Mouse (Mus musculus) midbrain, embryonic 13.5 days (tissue): ENCODE measurements around the gene Kcnma1. TPM values are rescaled to one million over a fixed set of nuclear protein-coding genes. Genes with fewer than 3 reads are reported as not detected.
A peak's percentile ranks its signal among the peaks of the same experiment; 100 is the strongest.

ENCODE experiments used
- ATAC-seq: fragments of 200-750 bp; cut with Nextera tagmentation; 2 replicates; pipeline ENCODE4 v1.8.0; 2017; ENCODE audit warnings: mild to moderate bottlenecking, moderate TSS enrichment, moderate library complexity
- H3K27ac ChIP-seq: fragments of 300-500 bp; sonication (generic); 2 replicates; pipeline ENCODE4 v1.5.1; 2015; ENCODE audit warnings: inconsistent platforms, mild to moderate bottlenecking, moderate library complexity
- H3K27me3 ChIP-seq: fragments of 300-500 bp; sonication (generic); 2 replicates; pipeline ENCODE4 v1.6.1; 2015; ENCODE audit warnings: mild to moderate bottlenecking, inconsistent platforms
- H3K36me3 ChIP-seq: fragments of 300-500 bp; sonication (generic); 2 replicates; pipeline ENCODE4 v1.6.1; 2015; ENCODE audit warnings: mild to moderate bottlenecking, inconsistent platforms
- H3K4me1 ChIP-seq: fragments of 300-500 bp; sonication (generic); replicated peaks from 2 replicates; pipeline ENCODE4 v1.6.1; 2015; ENCODE audit warnings: inconsistent platforms
- H3K4me2 ChIP-seq: fragments of 300-500 bp; sonication (generic); replicated peaks from 2 replicates; pipeline ENCODE4 v1.6.1; 2015; ENCODE audit warnings: moderate library complexity, mild to moderate bottlenecking, inconsistent platforms
- H3K4me3 ChIP-seq: fragments of 300-500 bp; sonication (generic); replicated peaks from 2 replicates; pipeline ENCODE4 v1.5.1; 2015; ENCODE audit warnings: mild to moderate bottlenecking, inconsistent platforms
- H3K9ac ChIP-seq: fragments of 300-500 bp; sonication (generic); replicated peaks from 2 replicates; pipeline ENCODE4 v1.6.1; 2015; ENCODE audit warnings: mild to moderate bottlenecking, inconsistent platforms
- H3K9me3 ChIP-seq: fragments of 300-500 bp; sonication (generic); 2 replicates; pipeline ENCODE4 v1.6.1; 2016; ENCODE audit warnings: mild to moderate bottlenecking, inconsistent platforms
- WGBS: fragments of 180-500 bp; shearing (Covaris S2); methylation state at CpG from one replicate; pipeline ENCODE4 v1.1.7; 2015; 5-methylcytosine and 5-hydroxymethylcytosine counted together
- polyA plus RNA-seq: library from polyadenylated mRNA; unstranded; fragments of >200 nt; fragmentation: Nextera tagmentation; extraction: Ambion mirVana; gene quantifications from 2 replicates; pipeline ENCODE4 v1.2.1, GENCODE M21; 2015

Gene Kcnma1
- polyA plus RNA-seq, 1 experiment from 2014 or later: 8.1 TPM

- H3K27ac ChIP-seq: peak overlapping the region; percentile 90
- H3K9ac ChIP-seq: peak overlapping the region; percentile 86
- H3K9me3 ChIP-seq: no peaks in the 10 kb centered on the region
- H3K4me1 ChIP-seq: peaks cover 23% of the 10 kb centered on the region
- WGBS: 0% methylated on average over 30 of the region's 82 CpGs
- H3K27me3 ChIP-seq: peaks cover 56% of the 10 kb centered on the region
- peak overlapping the region; percentile 80 for H3K4me2 ChIP-seq
- H3K4me3 ChIP-seq: peak overlapping the region; percentile 81
- H3K36me3 ChIP-seq: no peaks in the 10 kb centered on the region
- ATAC-seq: peak; percentile 84
Observed at GRCm38 (mm10) chr14:24004471-24005271, 9.6 kb downstream of the Kcnma1 start.

DNA sequence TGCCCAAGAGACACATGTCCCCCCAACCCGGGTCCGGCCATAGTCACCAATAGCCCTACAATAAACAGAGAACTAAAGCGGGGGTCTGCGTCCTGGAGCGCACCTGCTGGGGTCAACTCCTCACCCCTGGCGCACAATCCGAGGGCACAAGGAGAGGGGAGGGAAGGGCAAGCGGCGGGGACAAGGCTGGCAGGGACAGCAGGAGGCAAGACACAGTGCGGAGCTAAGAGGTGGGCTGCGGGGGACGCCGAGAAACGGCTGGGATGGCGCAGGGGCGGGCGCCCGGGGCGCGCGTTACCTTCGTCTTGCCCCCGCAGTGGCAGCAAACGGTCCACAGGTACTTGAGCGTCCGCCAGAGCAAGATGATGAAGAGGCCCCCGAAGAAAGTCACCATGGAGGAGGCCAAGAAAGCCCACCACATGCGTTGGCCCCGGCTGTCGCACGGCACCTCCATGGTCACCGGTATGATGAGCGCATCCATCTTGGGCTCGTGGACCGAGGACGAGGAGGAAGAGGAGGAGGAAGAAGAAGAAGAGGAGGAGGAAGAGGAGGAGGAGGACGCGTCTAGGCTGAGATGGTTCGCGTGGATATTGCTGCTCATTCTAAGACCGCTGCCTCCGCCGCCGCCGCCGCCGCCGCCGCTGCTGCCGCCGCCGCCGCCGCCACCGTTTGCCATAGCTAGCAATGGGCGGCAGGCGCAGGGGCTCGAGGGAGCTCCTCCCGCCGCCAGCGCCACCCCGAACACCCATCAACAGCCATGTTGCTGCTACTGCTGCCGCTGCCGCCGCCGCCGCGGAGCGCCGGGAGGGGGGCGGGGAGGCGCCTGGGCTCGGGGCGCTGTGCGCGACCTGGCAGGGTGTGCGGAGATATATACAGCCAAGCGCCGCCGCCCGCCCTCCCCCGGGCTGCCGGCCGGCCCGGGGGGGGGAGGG is 10.6 kb downstream of the Kcnma1 start:
- ATAC-seq: peak; percentile 80
- H3K27me3 ChIP-seq: peaks cover 56% of the 10 kb centered on the region

DNA sequence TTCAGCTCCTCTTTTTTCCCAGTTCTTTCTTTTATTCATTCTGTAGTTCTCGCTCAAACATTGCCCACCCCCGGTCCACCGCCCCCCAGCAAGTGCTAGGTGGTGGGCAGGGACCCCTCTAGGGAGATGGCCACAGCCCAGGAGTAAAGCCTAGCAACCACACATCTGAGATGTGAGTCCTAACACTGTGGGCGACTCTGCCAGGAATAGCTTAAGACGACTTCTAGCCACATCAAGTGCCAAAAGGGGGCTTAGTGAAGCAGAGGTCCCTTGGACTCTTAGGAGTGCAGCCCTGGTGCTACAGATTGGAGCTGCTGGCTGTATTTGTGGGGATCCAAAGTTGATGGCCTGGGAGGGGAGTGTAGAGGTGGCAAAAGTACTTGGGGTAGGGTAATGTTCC is 11.6 kb downstream of the Kcnma1 start:
- Histone ChIP-seq H3K4me3 (peak overlapping the region; percentile 81), H3K27me3 (peaks cover 54% of the 10 kb centered on the region), H3K27ac (no peak overlapping the region), H3K36me3 (no peaks in the 10 kb centered on the region), H3K4me1 (peaks cover 23% of the 10 kb centered on the region), H3K4me2 (peak overlapping the region; percentile 80), H3K9me3 (no peaks in the 10 kb centered on the region), H3K9ac (0 out of 2 replicates have a peak overlapping the region, but pooled peaks have one; percentile 86)
- 50% methylated on average over 5 of the region's 5 CpGs for WGBS
- no peak for ATAC-seq

More for the DNA sequence above, 10.6 kb downstream of the Kcnma1 start:
- peak overlapping the region; percentile 81 for H3K4me3 ChIP-seq
- peak overlapping the region; percentile 90 for H3K27ac ChIP-seq
- under 1% methylated on average over 58 of the region's 85 CpGs for WGBS
- H3K4me1 ChIP-seq: peaks cover 23% of the 10 kb centered on the region
- no peaks in the 10 kb centered on the region for H3K9me3 ChIP-seq
- no peaks in the 10 kb centered on the region for H3K36me3 ChIP-seq
- peak overlapping the region; percentile 86 for H3K9ac ChIP-seq
- H3K4me2 ChIP-seq: peak overlapping the region; percentile 80

DNA sequence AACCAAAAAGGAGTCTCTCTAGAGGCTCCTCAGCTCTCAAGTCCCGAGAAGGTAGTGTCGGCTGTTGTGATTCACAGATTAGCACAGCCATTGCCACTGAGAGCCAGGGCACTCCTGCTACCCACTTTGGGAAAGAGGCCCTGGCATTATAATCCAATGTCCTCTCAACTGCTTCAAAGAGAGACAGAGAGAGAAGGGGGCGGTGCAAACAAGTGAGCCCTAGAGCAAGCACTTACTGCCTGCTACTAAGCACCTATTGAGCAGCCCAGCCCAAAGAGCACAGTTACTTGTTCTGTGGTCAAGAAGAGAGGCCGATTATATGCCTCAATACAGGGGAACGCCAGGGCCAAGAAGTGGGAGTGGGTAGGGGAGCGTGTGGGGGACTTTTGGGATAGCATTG is 16.4 kb downstream of the Kcnma1 start:
- H3K4me1 ChIP-seq: peaks cover 8% of the 10 kb centered on the region
- no peak for ATAC-seq
- WGBS: 72% methylated on average over 6 of the region's 6 CpGs
- H3K9ac ChIP-seq: no peak overlapping the region
- H3K27me3 ChIP-seq: peaks cover 20% of the 10 kb centered on the region
- H3K4me3 ChIP-seq: no peak overlapping the region
- no peak overlapping the region for H3K4me2 ChIP-seq
- H3K9me3 ChIP-seq: no peaks in the 10 kb centered on the region
- no peak overlapping the region for H3K27ac ChIP-seq
- H3K36me3 ChIP-seq: no peaks in the 10 kb centered on the region

DNA sequence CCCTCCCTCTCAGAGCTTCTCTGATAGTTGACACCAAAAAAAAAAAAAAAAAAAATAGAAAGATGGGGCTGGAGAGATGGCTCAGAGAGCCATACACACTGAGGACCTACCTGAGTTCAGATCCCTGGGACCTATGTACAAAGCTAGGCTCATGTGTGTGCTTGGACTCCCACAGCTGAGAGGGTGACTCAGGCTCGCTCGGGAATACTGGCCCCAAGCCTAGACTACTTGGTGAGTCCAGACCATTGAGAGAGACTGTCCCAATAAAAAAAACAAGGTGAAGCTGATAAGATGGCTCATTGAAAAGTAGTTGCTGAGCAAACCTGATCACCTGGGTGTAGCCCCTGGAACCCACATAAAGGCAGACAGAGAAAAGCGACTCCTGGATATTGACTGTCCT is 18.5 kb downstream of the Kcnma1 start:
- H3K27me3 ChIP-seq: peaks cover under 1% of the 10 kb centered on the region; the same call in 1 of the 2 replicates
- no peak overlapping the region for H3K27ac ChIP-seq
- 88% methylated on average over 3 of the region's 3 CpGs for WGBS
- H3K36me3 ChIP-seq: no peaks in the 10 kb centered on the region
- no peak overlapping the region for H3K9ac ChIP-seq
- H3K4me1 ChIP-seq: no peaks in the 10 kb centered on the region
- no peak for ATAC-seq
- H3K4me2 ChIP-seq: no peak overlapping the region
- H3K9me3 ChIP-seq: no peaks in the 10 kb centered on the region
- no peak overlapping the region for H3K4me3 ChIP-seq

- Histone ChIP-seq H3K9me3 (no peaks in the 10 kb centered on the region), H3K27me3 (no peaks in the 10 kb centered on the region), H3K4me2 (no peak overlapping the region), H3K36me3 (no peaks in the 10 kb centered on the region), H3K4me3 (no peak overlapping the region), H3K27ac (no peak overlapping the region), H3K9ac (no peak overlapping the region), H3K4me1 (no peaks in the 10 kb centered on the region)
- WGBS: 91% methylated on average over 7 of the region's 7 CpGs
- no peak for ATAC-seq
Observed at GRCm38 (mm10) chr14:23990871-23991270, 23.4 kb downstream of the Kcnma1 start.

- H3K4me1 ChIP-seq: no peaks in the 10 kb centered on the region
- no peaks in the 10 kb centered on the region for H3K9me3 ChIP-seq
- H3K9ac ChIP-seq: no peak overlapping the region
- H3K36me3 ChIP-seq: no peaks in the 10 kb centered on the region
- H3K4me2 ChIP-seq: no peak overlapping the region
- H3K27ac ChIP-seq: no peak overlapping the region
- ATAC-seq: no peak
- no peaks in the 10 kb centered on the region for H3K27me3 ChIP-seq
- H3K4me3 ChIP-seq: no peak overlapping the region
- 79% methylated on average over 11 of the region's 11 CpGs for WGBS
Observed at GRCm38 (mm10) chr14:23989696-23990095, 24.6 kb downstream of the Kcnma1 start.

DNA sequence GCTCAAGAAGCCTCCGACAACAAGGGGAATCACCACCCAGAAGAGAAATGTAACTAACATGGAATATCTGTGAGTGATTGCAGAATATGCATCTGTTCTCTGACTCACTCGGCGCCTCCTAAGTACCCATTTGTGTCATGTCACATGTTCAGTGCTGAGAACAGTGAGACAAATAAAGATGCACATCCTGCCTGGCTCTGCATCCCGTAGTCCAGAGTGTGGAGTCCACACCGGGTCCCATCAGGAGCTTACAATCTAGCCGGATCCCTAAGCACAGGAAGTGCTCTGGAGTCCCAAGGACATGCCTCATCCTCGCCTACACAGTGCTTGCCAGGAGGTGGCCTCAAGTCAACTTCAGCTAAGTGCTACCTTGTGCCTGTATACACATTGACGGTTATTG is 32.1 kb downstream of the Kcnma1 start:
- Histone ChIP-seq H3K9me3 (no peaks in the 10 kb centered on the region), H3K36me3 (no peaks in the 10 kb centered on the region), H3K4me2 (no peak overlapping the region), H3K4me1 (no peaks in the 10 kb centered on the region), H3K9ac (no peak overlapping the region), H3K27me3 (no peaks in the 10 kb centered on the region), H3K27ac (no peak overlapping the region), H3K4me3 (no peak overlapping the region)
- 88% methylated on average over 8 of the region's 8 CpGs for WGBS
- ATAC-seq: no peak

GRCm38 (mm10) chr14:23974685-23975084 is 39.6 kb downstream of the Kcnma1 start:
- Histone ChIP-seq H3K4me3 (no peak overlapping the region), H3K4me2 (no peak overlapping the region), H3K36me3 (no peaks in the 10 kb centered on the region), H3K9ac (no peak overlapping the region), H3K27me3 (no peaks in the 10 kb centered on the region), H3K27ac (no peak overlapping the region), H3K4me1 (no peaks in the 10 kb centered on the region), H3K9me3 (no peaks in the 10 kb centered on the region)
- no peak for ATAC-seq
- 89% methylated on average over 2 of the region's 2 CpGs for WGBS

DNA sequence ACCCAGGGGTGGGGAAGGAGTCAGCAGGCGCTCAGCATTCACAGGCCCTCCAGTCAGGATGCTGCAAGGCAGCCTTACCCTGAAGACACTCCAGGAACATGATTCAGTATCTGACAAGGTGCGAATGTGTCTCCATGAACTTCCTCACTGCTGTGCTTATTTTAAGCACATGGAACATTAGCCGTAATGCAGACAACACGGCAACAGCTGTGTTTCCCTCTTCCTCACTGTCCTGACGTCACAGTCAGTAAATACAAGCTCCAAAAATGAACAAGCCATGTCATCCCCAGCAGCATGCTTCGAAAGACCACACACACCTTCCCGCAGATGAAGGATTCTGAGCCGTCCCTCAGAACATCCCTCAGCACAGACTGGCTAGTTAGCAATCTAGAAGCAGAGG is 47.8 kb downstream of the Kcnma1 start:
- ATAC-seq: no peak
- no peaks in the 10 kb centered on the region for H3K27me3 ChIP-seq
- H3K27ac ChIP-seq: no peak overlapping the region
- H3K9ac ChIP-seq: no peak overlapping the region
- no peaks in the 10 kb centered on the region for H3K36me3 ChIP-seq
- H3K9me3 ChIP-seq: no peaks in the 10 kb centered on the region
- no peak overlapping the region for H3K4me2 ChIP-seq
- H3K4me3 ChIP-seq: no peak overlapping the region
- WGBS: 87% methylated on average over 8 of the region's 8 CpGs
- no peaks in the 10 kb centered on the region for H3K4me1 ChIP-seq

GRCm38 (mm10) chr14:23959061-23959460 is 55.2 kb downstream of the Kcnma1 start:
- H3K4me2 ChIP-seq: no peak overlapping the region
- no peaks in the 10 kb centered on the region for H3K36me3 ChIP-seq
- H3K9me3 ChIP-seq: no peaks in the 10 kb centered on the region
- no peak overlapping the region for H3K27ac ChIP-seq
- H3K27me3 ChIP-seq: no peaks in the 10 kb centered on the region
- WGBS: 86% methylated on average over 11 of the region's 11 CpGs
- H3K4me1 ChIP-seq: no peaks in the 10 kb centered on the region
- no peak overlapping the region for H3K9ac ChIP-seq
- ATAC-seq: no peak
- no peak overlapping the region for H3K4me3 ChIP-seq

DNA sequence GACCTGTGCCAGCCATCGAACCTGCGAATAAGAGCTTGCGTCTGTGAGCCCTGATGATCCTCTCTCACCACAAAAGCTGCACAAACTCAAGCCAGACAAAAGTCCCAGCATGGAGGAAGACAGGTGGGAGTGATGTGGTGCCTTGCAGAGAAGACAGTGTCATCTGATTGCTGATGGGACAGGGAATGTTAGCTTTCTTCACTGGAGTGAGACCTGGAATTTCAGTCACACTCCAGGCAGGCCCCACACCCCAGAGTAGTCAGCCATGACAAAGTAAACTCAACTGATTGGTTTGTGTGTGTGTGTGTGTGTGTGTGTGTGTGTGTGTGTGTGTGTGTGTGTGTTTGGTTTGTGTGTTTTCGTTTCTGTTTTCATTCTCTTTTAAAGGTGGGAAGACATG is 57.0 kb downstream of the Kcnma1 start:
- Histone ChIP-seq H3K9ac (no peak overlapping the region), H3K9me3 (no peaks in the 10 kb centered on the region), H3K27ac (no peak overlapping the region), H3K4me3 (no peak overlapping the region), H3K4me2 (no peak overlapping the region), H3K4me1 (no peaks in the 10 kb centered on the region), H3K36me3 (no peaks in the 10 kb centered on the region), H3K27me3 (no peaks in the 10 kb centered on the region)
- ATAC-seq: no peak
- WGBS: 73% methylated on average over 4 of the region's 4 CpGs
